Comparison of ENCODE assay signal across 28 mouse cellular contexts in genomic region chr7:128006193-128006592, GRCm38 (mm10). TPM values are rescaled to one million over a fixed set of nuclear protein-coding genes. Genes with fewer than 3 reads are reported as not detected.
A peak's percentile ranks its signal among the peaks of the same experiment; 100 is the strongest.
DNase-seq lines count a peak whose midpoint lies in the region; ATAC-seq and TF ChIP-seq lines count a peak whose summit lies in the region.
"Had no signal": no experiment of that assay in that cellular context is flagged by ENCODE, and none has a peak within 500 bp of the region (broad histone marks: within the 10 kb centered on the region; RNA-seq: fewer than 3 reads in every experiment).

No protein-coding gene starts in this region.

- H3K27me3 ChIP-seq in kidney, embryonic 15.5 days, result peaks cover 9% of the 10 kb centered on the region; the same call in 1 of the 2 replicates
- H3K27me3 ChIP-seq in myocyte (ENCODE audit: control insufficient read depth, insufficient read depth, insufficient read length), result no peaks in the 10 kb centered on the region
- H3K27me3 ChIP-seq: liver, embryonic 15.5 days; midbrain, embryonic 15.5 days; stomach, embryonic 15.5 days had no signal

- H3K9ac ChIP-seq in kidney, embryonic 15.5 days, result no peak overlapping the region
- H3K9ac ChIP-seq: forebrain, embryonic 15.5 days; heart, embryonic 12.5 days; limb, embryonic 15.5 days; liver, embryonic 15.5 days; lung, embryonic 15.5 days; midbrain, embryonic 15.5 days; neural tube, embryonic 13.5 days; stomach, embryonic 15.5 days had no signal

- H3K27ac ChIP-seq in kidney, embryonic 15.5 days, result peak overlapping the region; percentile 93
- H3K27ac ChIP-seq: forebrain, embryonic 15.5 days; hindbrain, embryonic 10.5 days; hindbrain, postnatal 0 days; liver, embryonic 15.5 days; lung, embryonic 15.5 days; midbrain, embryonic 15.5 days; neural tube, embryonic 13.5 days had no signal

- 73% methylated on average over 7 of the region's 7 CpGs for WGBS in kidney, embryonic 15.5 days

- no peak overlapping the region for H3K4me3 ChIP-seq in kidney, embryonic 15.5 days (replicated peaks)
- H3K4me3 ChIP-seq in myocyte, result peak overlapping the region; percentile 71
- H3K4me3 ChIP-seq: forebrain, embryonic 15.5 days; heart, embryonic 12.5 days; hindbrain, embryonic 10.5 days; limb, embryonic 15.5 days; liver, embryonic 15.5 days; lung, embryonic 15.5 days; megakaryocyte, embryonic 14.5 days; midbrain, embryonic 15.5 days; neural tube, embryonic 13.5 days; stomach, embryonic 15.5 days had no signal

- DNase-seq in cerebellum, adult 11-12 months, result peak; percentile 34
- no peak for DNase-seq in cerebellum, postnatal 4 days (ENCODE audit: low spot score in 2 of 2)
- DNase-seq in kidney, postnatal 14 days, result no peak
- DNase-seq in cerebellum, postnatal 36 days, result peak; percentile 39 to 44
- no peak for DNase-seq in spleen, adult 12 weeks (ENCODE audit: low spot score)
- DNase-seq: adrenal gland, postnatal 14 days; gastrocnemius, postnatal 14 days; heart, adult 11 months; heart, postnatal 10 days; kidney, adult 9 months; left cerebral cortex, postnatal 4 days; lung, postnatal 36 days; retina, postnatal 1 day; right cerebral cortex, postnatal 4 days; thymus, postnatal 25 days had no signal

- H3K79me2 ChIP-seq in myocyte (ENCODE audit: control insufficient read depth, insufficient read depth), result peaks cover 8% of the 10 kb centered on the region

- H3K9me3 ChIP-seq in kidney, embryonic 15.5 days (replicated peaks), result no peaks in the 10 kb centered on the region; the same call in 1 of the 2 replicates
- H3K9me3 ChIP-seq: forebrain, embryonic 15.5 days; heart, embryonic 12.5 days; hindbrain, embryonic 10.5 days; limb, embryonic 15.5 days; liver, embryonic 15.5 days; lung, embryonic 15.5 days; midbrain, embryonic 15.5 days; neural tube, embryonic 13.5 days; stomach, embryonic 15.5 days had no signal

- no peak for TF ChIP-seq POLR2A in myocyte (IDR thresholded peaks at IDR 0.05; ENCODE audit: insufficient read length, low read depth)

- H3K4me2 ChIP-seq in kidney, embryonic 15.5 days, result no peak overlapping the region
- peak overlapping the region; percentile 75 for H3K4me2 ChIP-seq in myocyte (ENCODE audit: low read depth)
- H3K4me2 ChIP-seq: forebrain, embryonic 15.5 days; heart, embryonic 12.5 days; limb, embryonic 15.5 days; liver, embryonic 15.5 days; lung, embryonic 15.5 days; midbrain, embryonic 15.5 days; neural tube, embryonic 13.5 days; stomach, embryonic 15.5 days had no signal

- no peaks in the 10 kb centered on the region for H3K36me3 ChIP-seq in kidney, embryonic 15.5 days
- H3K36me3 ChIP-seq in myocyte (ENCODE audit: control insufficient read depth, insufficient read depth), result peaks cover 17% of the 10 kb centered on the region
- H3K36me3 ChIP-seq: forebrain, embryonic 15.5 days; heart, embryonic 12.5 days; hindbrain, embryonic 10.5 days; limb, embryonic 15.5 days; liver, embryonic 15.5 days; lung, embryonic 15.5 days; midbrain, embryonic 15.5 days; neural tube, embryonic 13.5 days; stomach, embryonic 15.5 days had no signal

- peaks cover 26% of the 10 kb centered on the region for H3K4me1 ChIP-seq in kidney, embryonic 15.5 days
- H3K4me1 ChIP-seq: forebrain, embryonic 15.5 days had no signal

- no peak overlapping the region for H3ac ChIP-seq in myocyte (ENCODE audit: control insufficient read depth, insufficient read length)

- ATAC-seq in kidney, embryonic 15.5 days (replicated peaks; ENCODE audit: low FRiP score), result no peak
- ATAC-seq: forebrain, embryonic 15.5 days; hindbrain, postnatal 0 days; midbrain, embryonic 15.5 days had no signal

TF ChIP-seq in myocyte, 11 proteins besides CTCF, POLR2A, EP300 and RAD21:
- TF ChIP-seq MYOG (IDR thresholded peaks at IDR 0.05; ENCODE audit: control insufficient read depth in 1 of 3, insufficient read depth in 1 of 3, insufficient read length in 2 of 3, low read depth in 2 of 3) (peak in 1 of 3 experiments; percentile 34), TCF3 (IDR thresholded peaks at IDR 0.05; ENCODE audit: insufficient read length, low read depth) (no peak)

RNA-seq across cellular contexts. Expression of gene Trim72, which starts 2.4 kb away (rescaled TPM):
- 0.31 and 0.60 TPM in 2 replicates for polyA plus RNA-seq in kidney, embryonic 15.5 days (2015; fragmentation: Nextera tagmentation; extraction: Ambion mirVana)
- 468 TPM for polyA plus RNA-seq in myocyte (2012; fragmentation: generic; extraction: Trizol)
- polyA plus RNA-seq: forebrain, embryonic 15.5 days; hindbrain, embryonic 10.5 days; hindbrain, postnatal 0 days; neural tube, embryonic 13.5 days had no signal

RNA-seq across cellular contexts. Expression of gene Pycard, which starts 12.5 kb away (rescaled TPM):
- 43.9 and 45.1 TPM in 2 replicates for polyA plus RNA-seq in kidney, embryonic 15.5 days (2015; fragmentation: Nextera tagmentation; extraction: Ambion mirVana)
- 3.9 TPM for polyA plus RNA-seq in myocyte (2012; fragmentation: generic; extraction: Trizol)

RNA-seq across cellular contexts. Expression of gene Fus, which starts 38.9 kb away (rescaled TPM):
- 421 and 440 TPM in 2 replicates for polyA plus RNA-seq in kidney, embryonic 15.5 days (2015; fragmentation: Nextera tagmentation; extraction: Ambion mirVana)
- 231 TPM for polyA plus RNA-seq in myocyte (2012; fragmentation: generic; extraction: Trizol)

RNA-seq across cellular contexts. Expression of gene Itgam, which starts 56.2 kb away (rescaled TPM):
- polyA plus RNA-seq in kidney, embryonic 15.5 days (2015; fragmentation: Nextera tagmentation; extraction: Ambion mirVana), result 1.2 and 1.4 TPM in 2 replicates
- 0.14 TPM for polyA plus RNA-seq in myocyte (2012; fragmentation: generic; extraction: Trizol)

RNA-seq across cellular contexts. Expression of gene Gm49368, which starts 56.3 kb away (rescaled TPM):
- not detected in 2 replicates for polyA plus RNA-seq in kidney, embryonic 15.5 days (2015; fragmentation: Nextera tagmentation; extraction: Ambion mirVana)
- polyA plus RNA-seq in myocyte (2012; fragmentation: generic; extraction: Trizol), result not detected
- polyA plus RNA-seq: forebrain, embryonic 15.5 days; heart, embryonic 12.5 days; hindbrain, postnatal 0 days; limb, embryonic 15.5 days; lung, embryonic 15.5 days; midbrain, embryonic 15.5 days; neural tube, embryonic 13.5 days; stomach, embryonic 15.5 days had no signal

Comparison
In these comparisons a context has a peak if more than half of its experiments do, and no peak if none do; other contexts are left out.
1. DNase-seq: peak in cerebellum, adult 11-12 months (single experiment) and cerebellum, postnatal 36 days (2 of 2); none in cerebellum, postnatal 4 days (0 of 2), kidney, postnatal 14 days (single experiment) and spleen, adult 12 weeks (single experiment).
2. RNA of gene Trim72, which starts 2.4 kb away (polyA plus RNA-seq): 468 TPM in myocyte (single experiment); 0.31 to 0.60 TPM in kidney, embryonic 15.5 days; every median in the first group is over 100 times any median in the second.